Mouse (Mus musculus): ENCODE results near the gene Gpr84.

The Gpr84 gene

DNA sequence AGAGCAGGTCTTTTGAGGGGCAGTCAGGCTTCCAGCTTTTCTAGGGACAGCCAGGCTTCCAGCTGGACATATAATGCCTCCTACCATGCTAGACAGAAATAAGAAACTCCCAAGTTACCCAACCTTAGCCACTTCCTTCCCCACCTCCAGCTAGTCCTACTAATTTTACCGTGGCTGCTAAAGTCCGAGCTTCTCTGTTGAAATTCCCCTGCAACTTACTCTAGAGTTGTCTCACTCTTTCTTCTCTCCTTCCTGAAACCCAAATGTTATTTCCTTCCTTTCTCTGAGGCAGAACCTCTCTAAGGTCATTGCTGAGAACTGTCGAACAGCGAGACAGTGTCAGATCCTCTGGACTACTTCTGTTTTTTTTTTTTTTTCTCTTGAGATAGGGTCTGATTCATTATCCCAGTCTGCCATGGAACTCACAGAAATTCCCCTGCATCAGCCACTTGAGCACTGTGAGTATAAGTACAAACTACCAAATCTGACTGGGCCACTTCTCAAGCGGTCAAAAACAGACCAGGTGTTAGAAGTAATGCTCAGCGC lies at the start of gene Gpr84:
Gpr84 (minus strand) TSS at position 248 of the 546 bp plus-strand sequence.
- DNase-seq, result no peak

DNA sequence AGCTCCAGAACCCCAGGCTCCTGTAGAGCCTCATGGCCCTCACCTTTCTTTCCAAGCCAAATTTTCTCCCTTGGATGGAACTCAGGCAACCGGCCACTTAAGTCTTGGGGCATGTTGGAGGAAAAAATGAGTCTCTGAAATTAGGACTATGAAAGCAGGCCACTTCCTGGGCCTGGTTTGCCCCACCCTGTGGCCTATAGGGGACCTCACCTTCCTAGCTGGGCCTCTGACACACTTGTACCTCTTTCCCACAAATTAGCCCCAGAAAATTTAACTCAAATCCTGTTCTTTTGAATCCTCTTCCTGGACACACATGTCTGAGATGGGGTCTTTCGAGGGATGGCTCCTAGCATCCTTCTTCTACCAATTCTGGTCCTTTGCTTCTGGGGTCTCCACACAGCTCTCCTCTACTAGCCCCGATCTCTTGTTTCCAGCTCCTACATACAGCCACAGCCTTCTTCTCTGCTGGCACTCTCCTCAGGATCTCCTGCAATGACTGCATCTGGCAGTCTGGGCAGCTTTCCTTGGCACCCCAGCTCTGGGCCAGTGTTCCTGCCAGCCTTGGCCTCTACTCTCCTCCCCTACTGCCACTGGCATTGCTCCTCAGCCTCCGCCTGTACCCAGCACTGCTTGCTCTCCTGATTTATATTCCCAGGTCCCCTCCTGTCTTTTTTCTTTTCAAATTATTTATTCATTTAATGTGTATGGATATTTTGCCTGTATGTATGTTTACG lies 49.6 kb upstream of the Gpr84 start:
- no peak for DNase-seq

DNA sequence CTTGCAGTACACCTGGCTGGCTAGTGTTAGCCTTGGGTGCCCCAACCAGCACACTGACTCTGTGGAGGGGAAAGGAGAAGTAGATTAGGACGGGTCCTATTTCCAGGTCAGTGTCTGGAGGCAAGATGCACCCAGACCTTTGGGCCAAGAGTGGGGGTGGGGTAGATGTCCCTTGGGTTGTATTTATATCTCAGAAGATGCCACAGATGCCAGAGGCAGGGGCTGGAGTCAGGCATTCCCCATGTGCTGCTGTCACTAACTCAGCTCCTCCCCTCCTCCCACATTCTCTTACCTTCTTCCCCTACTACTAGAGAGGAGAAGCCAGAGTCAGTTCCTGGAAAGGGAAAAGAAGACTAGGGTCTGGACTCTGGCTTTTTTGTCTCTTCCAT lies 48.7 kb upstream of the Gpr84 start:
- no peak for DNase-seq

DNA sequence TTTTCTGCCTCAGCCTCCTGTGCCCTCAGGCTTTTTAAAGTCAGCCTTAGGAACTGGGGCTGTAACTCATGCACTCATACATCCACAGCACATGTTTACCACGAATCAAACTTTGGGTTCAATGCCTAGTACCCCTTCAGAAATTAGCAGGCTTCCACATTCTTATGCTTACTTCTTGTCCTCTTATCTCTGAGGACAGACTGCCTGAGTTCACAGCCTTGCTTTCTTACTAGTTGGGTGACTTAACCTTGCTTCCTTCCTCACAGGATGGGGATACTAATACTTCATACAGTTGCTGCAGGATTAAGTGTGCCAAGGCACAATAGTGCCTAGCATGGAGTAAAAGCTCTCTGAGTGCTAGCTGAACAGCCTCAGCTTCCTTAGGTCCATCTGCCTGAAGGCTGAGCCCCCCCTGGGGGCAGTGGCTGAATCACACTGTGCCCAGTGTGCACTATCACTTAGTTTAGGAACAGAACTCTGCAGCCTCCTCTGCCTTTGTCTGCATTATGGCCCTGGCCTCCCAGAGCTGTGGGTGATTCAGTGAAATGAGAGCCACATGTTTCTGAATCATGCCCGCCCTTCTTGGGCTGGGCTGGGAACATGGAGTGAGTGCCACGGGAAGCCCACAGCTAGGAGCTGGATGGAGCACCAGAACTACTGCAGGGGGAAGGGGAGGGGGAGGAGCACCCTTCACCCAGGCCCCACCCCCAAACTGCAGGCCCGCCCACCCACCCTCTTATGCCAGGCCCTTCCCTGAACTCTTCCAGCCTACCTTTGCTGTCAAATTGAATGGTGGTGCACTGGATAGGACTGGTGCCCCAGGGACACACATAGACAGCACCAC lies 48.1 kb upstream of the Gpr84 start:
- DNase-seq, result peak; percentile 65

DNA sequence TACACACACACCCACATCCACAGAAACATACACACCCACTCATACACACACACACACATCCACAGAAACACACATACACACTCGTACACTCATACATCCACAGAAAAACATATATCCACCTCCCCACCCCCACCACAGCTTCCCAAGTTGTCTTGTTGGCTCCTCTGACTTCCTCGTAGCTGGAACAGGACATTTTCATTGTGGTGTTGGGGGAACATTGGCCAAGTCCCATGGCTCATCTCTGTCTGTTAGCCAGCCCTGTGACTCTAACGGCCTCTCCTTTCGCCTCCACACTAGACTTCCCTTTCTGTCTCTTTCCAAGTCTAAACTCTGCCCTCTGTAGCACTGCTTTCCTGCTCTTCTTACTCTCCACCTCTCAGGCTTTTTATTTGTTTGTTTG lies 47.4 kb upstream of the Gpr84 start:
- DNase-seq, result no peak

DNA sequence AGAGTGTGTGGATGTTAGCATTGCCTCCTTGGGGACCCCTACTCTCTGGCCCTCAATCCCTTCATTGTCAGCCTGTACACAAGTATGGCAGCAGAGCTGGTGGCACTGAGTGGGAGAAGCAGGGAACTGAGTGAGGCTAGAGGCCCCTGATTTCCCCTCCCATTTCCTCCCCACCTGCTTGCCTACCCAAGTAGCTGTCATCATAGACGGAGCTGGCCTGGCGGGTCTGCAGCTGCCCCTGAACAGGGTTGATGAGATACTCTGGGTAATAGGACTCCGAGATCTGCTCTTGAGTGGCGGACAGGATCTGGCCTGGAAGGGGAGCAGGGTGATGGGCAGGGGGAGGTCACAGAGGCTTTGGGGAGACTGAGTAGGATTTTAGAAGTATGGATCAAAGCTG lies 45.7 kb upstream of the Gpr84 start:
- no peak for DNase-seq

DNA sequence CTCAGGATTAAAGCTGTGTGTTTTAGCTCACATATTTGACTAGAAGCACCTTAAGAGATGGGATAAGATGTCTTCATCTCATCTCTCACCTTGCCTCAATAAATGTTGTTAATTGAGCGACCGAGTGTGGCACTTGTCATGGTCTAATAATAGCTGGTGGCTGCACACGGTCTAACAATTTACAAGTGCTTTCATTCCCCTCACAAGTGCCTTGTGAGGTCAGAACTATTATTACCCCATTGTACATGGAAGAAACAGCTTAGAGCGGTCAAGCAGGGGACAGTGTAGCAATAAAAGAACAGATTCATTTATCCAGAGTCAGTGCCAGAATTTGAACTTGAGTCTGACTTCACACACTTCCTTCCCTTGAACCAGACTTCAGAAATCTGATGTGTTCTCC lies 45.0 kb upstream of the Gpr84 start:
- DNase-seq, result no peak

DNA sequence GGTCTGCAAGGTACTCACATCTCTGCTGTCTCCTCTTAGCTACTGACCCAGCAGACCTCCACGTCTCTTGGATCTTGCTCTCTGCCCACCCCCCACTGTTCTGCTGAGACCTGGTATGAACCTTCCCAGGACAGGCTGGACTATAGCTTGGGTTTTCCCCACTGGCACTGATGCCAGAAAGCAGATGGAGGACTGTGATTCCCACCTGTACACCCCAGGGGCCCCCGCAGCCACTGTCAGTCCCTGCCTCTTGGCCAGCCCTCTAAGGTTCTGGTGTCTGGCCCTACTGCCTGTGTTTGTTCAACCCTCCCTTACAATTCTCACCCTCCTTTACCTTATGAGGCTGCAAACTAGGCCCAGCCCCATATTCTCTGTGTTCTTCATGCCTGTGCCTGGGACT lies 44.3 kb upstream of the Gpr84 start:
- DNase-seq, result no peak

DNA sequence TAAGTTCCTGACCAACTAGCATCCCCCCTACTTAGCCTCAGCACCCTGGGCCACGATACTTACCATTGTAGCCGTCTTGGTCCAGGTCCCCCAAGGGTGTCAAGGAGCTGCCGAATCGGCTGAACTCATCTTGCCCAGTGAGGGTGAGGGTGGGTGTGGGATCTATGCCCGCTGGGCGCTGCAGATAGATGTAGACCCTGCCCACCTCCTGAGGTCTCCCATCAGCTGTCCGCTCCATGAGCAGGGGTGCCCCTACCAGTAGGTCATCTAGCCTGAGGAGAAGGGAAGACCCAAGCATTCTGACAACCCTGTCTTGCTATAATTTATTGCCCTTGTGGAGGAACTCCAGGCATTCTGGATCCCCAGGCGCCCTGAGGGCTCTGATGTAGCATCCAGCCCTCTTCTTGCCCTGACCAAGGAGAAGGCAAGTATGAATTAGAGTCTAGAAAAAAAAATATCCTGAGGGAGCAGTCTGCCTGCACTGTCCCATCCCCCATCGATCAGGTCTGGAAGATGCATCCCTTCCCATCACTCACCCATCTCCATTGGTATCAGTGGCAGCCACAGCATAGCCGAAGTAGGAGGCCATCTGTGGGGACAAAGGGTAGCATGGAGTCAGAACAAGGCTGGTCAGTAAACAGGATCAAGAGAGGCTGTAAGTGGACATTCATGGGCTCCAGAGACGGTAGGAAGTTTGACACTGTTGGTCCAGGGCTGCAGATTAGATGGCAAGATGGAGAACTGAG lies 43.3 kb upstream of the Gpr84 start:
- DNase-seq, result no peak

DNA sequence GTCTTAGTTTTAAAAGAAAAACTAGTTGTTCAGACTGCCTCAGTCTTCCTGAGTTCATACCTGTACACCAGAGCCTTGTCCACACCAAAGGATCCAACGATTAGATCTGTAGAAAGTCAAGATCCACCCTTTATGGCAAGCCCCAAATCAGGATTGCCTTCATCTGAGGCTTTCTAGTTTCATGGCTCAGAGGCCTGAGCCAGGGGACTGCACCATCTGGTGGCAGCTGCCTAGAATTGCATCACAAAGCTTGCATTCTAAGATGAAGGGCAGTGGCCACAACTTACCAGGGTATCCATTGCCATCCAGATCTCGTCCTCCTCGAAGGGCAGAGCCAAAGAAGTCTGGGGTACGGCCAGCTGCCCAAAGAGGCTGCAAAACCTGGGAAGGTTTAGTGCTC lies 42.4 kb upstream of the Gpr84 start:
- peak; percentile 76 for DNase-seq

DNA sequence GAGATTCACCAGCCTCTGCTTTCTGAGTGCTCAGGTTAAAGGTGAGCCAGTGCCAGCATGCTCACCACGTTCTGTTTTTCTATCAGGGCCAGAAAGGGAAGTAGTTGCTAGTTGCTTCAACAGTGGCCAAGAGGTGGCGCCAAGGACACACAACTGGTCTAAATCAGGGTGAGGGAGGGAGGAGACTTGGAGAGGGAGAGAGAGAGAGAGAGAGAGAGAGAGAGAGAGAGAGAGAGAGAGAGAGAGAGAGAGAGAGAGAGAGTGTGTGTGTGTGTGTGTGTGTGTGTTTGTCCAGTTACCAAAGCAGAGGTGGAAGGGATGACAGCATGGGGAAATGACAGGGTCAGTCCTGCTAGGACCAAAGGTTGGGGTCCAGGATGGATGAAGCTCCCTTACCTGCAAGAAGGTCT lies 36.9 kb upstream of the Gpr84 start:
- DNase-seq, result peak; percentile 78

DNA sequence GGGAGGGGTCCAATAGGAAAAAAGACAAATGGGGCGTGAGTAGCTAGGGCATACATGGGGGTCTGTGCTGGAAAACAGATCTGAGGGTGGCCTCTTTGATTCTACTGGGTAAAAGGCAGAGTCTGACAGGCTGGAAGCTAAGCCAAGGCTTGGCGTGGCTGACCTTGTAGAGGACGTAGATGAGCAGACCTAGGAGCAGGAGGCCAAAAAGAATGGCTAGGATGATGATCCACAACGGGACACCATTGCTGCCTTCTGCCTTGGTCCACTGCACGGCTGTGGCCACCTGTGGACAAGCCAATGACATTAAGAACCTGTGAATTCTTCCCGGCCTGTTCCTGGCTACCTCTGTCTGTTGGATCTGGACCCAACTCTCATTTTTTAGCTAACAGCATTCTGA lies 35.4 kb upstream of the Gpr84 start:
- DNase-seq, result no peak

DNA sequence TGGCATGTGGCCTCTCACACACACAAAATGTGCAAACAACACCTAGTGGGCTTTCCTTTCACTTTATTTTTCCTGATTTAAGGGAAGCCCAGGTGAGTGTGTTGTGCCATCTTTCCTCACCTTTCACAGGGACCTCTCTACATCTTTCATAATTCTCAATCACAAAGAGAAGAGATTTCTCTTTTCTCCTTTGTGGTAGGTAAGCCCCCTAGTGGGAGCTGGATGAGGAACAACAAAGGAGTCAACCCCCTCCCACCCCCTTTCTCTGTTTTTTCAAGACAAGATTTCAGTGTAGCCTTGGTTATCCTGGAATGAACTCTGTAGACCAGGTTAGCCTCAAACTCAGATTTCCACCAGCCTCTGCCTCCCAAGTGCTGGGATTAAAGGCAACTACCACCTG lies 33.1 kb upstream of the Gpr84 start:
- no peak for DNase-seq

DNA sequence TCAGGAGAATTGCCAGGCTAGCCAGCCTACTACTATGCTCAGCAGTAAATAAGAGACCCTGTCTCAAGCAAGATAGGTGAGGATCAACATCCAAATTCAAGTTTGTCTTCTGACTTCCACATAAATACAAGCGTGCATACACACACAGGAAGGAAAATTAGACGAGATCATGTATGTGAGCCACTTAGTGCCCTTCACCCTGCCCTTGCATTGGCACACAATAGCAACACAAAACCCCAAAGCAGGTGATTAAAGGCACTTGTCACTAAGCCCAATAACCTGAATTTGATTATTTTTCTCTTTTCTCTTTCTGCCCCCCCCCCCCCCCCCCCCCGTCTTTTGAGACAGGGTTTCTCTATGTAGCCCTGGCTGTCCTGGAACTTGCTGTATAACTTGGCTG lies 32.6 kb upstream of the Gpr84 start:
- DNase-seq, result no peak

DNA sequence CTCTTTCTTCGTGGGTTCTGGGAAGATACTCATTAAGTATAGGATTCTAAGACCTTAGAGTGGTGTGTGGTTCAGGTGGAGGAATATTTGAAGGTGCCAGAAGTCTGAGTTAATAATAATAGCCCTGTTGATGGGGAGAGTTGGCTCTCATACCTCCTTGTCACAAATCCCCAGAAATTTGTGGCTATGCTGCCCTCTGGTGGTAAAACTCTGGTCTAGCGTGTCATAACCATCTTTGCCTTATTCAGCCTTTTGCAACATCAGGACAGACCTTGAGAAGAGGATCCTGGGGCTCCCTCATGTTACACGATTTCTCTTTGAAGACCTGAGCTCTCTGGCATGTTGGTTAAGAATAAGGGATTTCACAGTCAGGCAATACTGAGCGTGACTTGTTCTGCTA lies 32.0 kb upstream of the Gpr84 start:
- DNase-seq, result peak; percentile 90

DNA sequence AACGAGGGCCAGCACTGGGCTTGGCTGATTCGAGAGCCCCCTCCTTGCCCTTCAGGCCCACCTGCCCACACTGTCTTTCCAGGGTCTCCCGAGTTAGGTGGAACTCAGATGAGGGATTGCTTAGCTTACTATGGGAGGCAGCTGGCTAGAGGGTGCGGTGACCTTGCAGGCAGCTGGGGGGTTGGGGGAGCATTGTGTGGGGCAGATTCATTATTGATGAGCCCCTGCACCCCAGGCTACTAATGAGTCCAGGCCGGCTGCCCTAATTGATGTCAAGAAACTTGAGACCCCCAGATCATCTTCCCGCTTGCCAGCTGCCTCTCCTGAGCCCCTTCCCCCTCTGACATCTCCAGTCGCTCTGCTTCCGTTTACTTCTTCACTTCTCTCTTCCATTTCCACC lies 31.1 kb upstream of the Gpr84 start:
- DNase-seq, result no peak

DNA sequence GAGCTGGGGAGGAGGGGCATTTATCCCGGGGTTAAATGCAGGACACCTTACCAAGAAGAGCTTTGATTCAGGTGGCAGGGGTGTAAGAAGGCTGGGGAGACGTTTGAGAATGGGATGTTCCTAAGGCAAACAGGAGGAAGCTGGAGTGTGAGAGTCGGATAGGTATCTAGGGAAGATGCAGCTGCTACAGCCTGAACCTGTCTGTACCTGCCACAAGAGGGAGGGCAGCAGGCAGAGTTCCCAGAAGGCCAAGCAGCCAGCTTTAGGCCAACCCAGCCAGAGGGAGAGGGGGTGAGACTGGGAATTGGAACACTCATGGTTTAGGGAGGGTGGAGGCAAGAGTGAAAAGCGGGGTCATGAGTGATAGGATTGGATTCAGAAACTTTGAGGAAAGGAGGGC lies 30.4 kb upstream of the Gpr84 start:
- DNase-seq, result no peak

DNA sequence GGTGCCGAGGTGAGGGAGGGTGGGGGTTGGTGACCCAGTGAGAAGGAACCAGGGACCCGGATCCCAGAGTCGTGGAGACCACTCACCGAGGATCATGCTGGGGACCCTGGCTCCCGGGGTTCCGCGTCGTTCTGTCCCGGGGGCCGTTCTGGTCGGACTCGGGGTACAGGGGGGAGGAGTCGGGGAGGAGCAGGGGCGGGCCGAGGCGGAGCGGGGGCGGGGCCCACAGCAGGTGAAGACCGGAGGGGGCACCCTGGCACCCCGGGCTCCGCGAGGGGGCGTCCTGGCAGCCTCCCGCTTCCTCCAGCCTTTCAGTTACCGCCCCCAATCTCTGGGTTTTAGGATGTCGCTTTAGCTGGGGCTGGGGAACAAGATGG lies 29.5 kb upstream of the Gpr84 start, which contains the start of gene Zfp385a:
Zfp385a (minus strand) TSS at position 133 of the 377 bp plus-strand sequence.
- no peak for DNase-seq

DNA sequence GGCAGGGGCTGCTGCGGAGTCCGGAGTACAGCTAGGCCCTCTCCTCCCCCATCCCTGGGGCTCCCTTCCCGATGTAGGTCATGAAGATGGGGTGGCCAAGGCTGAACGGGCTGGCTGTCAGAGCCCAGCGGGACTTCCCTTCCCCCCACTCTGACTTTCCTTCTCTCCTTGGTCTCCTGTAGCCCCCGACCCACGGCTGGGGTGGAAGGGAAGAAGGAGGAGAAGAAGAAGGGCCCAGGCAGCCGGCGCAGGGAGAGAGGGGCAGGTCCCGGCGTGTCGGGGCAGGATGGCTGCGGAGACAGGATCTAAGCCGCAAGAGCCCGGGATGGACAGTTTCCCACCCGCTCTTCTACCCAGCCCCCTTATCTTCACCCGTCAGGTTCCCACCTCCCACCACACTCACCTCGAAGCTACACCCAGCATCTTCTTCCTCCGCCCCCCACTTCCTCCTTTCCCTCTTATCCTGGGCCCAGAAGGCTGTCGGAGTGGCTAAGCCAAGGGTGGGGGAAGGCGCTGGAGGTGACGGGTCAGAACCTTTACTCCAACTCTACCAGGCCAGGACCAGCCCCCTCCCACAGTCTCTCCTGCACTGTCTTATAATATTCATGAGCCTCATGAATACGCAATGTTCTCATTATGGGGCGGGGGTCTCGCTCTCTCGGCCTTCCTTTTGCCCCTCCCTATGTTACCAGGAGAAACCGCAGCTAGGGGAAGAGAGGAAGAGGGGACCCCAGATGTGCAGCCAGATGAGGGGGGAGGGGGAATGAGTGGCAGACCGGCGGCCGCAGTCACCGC lies 29.0 kb upstream of the Gpr84 start:
- DNase-seq, result no peak

DNA sequence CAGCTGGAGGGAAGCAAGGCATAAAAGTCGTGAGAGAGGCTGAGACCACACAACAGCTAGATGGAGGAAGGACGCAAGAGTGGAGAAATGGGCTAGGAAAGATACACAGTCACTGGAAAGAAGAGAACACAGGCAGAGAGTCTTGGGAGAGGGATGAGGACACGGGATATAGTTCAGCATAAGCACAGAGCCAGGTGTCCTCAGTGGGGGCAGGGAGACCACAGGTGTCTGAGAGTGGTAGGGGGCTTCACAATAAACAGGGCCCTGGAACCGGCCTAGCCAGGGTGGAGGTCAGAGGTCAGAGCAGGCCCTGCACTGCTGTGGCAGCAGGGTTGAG lies 28.4 kb upstream of the Gpr84 start:
- no peak for DNase-seq

DNA sequence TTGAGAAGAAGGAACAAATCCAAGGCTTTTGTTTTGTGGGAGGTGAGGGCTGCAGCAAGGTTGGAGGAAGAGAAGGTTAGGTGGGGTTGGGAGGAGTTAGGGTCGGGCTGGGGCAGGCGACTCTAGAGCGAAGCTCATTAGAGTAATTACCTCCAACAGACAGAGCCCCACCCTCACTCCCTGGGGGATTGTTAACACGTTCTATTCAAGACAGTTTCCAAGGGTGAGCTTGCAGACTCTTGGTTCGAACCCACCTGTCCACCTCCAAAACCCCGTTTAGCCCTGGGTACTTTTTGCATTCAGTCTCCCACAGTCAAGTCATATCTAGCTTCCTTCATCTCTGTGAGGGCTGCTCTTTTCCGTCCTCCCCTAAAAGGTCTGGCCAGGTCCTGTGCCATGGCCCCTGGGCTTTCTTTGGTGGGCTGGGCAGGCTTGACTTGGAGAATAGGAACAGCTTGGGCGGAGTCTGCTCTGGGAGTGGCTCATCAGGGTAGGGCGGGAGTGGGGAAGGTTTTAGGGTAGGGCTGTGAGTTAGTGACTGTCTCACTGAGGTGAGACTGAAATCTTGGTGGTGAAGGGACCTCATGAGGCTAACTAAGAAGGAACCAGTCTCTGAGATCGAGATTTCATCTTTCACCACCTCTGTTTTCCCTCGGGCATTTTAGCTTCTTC lies 26.7 kb upstream of the Gpr84 start:
- DNase-seq, result no peak
